Mouse (Mus musculus): ENCODE results near the gene Sh2b1.

Gene Sh2b1

DNA sequence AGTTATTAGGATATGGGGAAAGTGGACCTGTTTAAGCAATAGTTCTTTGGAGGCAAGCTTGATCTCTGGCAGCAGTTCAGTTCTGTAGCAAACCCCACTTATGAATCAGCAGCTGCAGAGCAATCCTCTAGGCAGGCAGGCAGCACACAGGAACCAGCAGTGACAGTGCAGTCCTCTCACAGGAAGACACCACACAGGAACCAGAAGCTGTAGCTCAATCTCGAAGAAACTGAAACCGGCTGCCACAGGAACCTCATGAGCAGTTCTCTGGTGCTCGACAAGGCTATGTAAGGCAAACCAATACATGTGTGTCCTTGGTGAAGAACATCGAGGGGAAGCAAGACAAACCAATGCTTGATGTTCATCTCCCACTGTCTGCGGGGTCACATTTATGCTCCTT lies 53.5 kb downstream of the Sh2b1 start:
- DNase-seq (ENCODE audit: low spot score in 2 of 2) = no peak

DNA sequence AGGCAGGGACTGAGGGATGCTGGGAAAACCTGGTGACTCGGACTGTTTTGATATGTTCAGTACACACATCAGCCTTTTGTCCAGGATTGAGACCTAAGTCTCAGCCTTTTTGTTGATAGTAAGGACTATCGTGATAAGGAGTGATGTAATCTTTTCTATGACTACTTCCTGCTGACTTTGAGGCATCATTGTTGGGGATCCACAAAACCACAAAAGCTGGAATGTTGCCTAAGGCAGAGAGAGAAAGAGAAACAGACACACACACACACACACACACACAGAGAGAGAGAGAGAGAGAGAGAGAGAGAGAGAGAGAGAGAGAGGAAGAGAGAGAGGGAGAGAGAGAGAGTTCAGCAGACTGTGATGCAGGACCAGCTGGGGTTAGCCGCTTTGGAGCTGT lies 56.7 kb downstream of the Sh2b1 start:
- DNase-seq (ENCODE audit: low spot score in 2 of 2) = no peak

DNA sequence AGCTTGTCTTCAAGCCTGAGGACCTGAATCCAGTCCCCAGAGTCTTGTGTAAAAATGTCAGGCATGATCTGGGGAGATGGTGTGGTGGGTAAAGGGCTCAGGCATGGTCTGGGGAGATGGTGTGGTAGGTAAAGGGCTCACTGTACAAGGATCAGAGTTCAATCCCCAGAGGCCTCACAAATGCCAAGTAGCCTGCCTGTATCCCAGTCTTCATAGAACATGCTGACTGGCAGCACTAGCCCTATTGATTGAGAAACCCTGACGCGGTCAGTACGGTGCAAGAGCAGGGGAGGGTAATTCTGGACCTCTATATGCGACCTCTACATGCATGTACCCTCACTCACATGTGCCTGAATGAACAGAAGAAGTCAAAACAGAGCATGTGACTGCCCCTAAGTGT lies 57.6 kb downstream of the Sh2b1 start:
- DNase-seq (ENCODE audit: low spot score in 2 of 2) = no peak

GRCm38 (mm10) chr7:126417045-126417444 lies 58.2 kb downstream of the Sh2b1 start:
- no peak for DNase-seq (ENCODE audit: low spot score in 2 of 2)
